Mouse (Mus musculus): ENCODE measurements around the gene Gm11549. TPM values are rescaled to one million over a fixed set of nuclear protein-coding genes. Genes with fewer than 3 reads are reported as not detected.

Gm11549 gene
- polyA plus RNA-seq (2012; rRNA removed) = 0.56 and 0.60 TPM in 2 replicates

GRCm38 (mm10) chr3:36521073-36522060 lies at the start of gene Gm11549:
Gene Gm11549, minus strand, starts transcription at chr3:36521813.

GRCm38 (mm10) chr3:36552406-36553047 lies 30.9 kb upstream of the Gm11549 start, which contains the start of gene Exosc9:
Gene Exosc9, plus strand, starts transcription at chr3:36552606.

GRCm38 (mm10) chr3:36475532-36476087 lies 46.0 kb downstream of the Gm11549 start, which contains the start of the genes Anxa5 and 1810062G17Rik:
Gene Anxa5, minus strand, starts transcription at chr3:36475894.
Gene 1810062G17Rik, plus strand, starts transcription at chr3:36475937.

Other genes with a start within 250 kb of the Gm11549 start
- gene Anxa5, start 45.9 kb downstream of the Gm11549 start, polyA plus RNA-seq (2012; rRNA removed) = 99.0 and 115 TPM in 2 replicates
- gene 1810062G17Rik, start 45.9 kb downstream of the Gm11549 start, polyA plus RNA-seq (2012; rRNA removed) = 0.32 and 0.47 TPM in 2 replicates
- gene Exosc9, start 30.8 kb upstream of the Gm11549 start, polyA plus RNA-seq (2012; rRNA removed) = 66.1 and 73.6 TPM in 2 replicates
- gene Ccna2, start 50.3 kb upstream of the Gm11549 start, polyA plus RNA-seq (2012; rRNA removed) = 168 and 171 TPM in 2 replicates
- 14.6 and 14.7 TPM in 2 replicates for gene Bbs7, start 91.7 kb upstream of the Gm11549 start, polyA plus RNA-seq (2012; rRNA removed)
- gene Trpc3, start 168.4 kb upstream of the Gm11549 start, polyA plus RNA-seq (2012; rRNA removed) = 5.6 and 6.2 TPM in 2 replicates

Measured in central nervous system, embryonic 11.5 days (tissue).